Mouse (Mus musculus) urinary bladder, adult 2 months (tissue): Measurements from ENCODE around the gene Nudt22. TPM values are rescaled to one million over a fixed set of nuclear protein-coding genes. Genes with fewer than 3 reads are reported as not detected.
A peak's percentile ranks its signal among the peaks of the same experiment; 100 is the strongest.

Experiments
- DNase-seq: peaks from one replicate; pipeline ENCODE4 v3.0.0; 2022; ENCODE audit warnings: low spot score
- polyA plus RNA-seq: library from polyadenylated mRNA; depleted of rRNA; stranded (reverse); fragments of >200 nt; gene quantifications from 2 replicates; pipeline ENCODE4 v1.2.3, GENCODE M21; 2012; rRNA removed

Nudt22 gene
- 32.6 and 37.4 TPM in 2 replicates for polyA plus RNA-seq

DNA sequence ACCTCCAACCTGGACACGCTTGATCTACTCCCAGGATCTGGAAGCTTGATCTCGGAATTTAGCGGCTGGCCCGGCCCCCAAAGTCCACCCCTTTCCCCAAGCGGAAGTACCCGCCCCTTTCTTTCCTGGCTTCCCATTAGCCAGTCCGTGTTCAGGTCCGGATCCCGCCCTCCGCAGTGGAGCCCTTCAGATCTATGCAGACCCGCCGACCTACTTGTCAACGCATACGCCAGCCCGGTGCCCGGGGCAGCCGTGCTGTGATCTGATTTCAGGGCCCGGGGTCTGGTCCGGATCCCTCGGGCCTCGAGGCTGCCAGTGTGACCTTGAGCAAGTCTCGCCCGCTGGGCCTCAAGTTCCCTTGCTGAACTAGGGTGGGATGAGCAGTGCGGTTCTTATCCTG lies at the start of gene Nudt22, which contains the start of gene Trpt1:
Gene Nudt22, minus strand, starts transcription at position 112 of the 400 bp plus-strand sequence.
Gene Trpt1, plus strand, starts transcription at position 126 of the 400 bp plus-strand sequence.
- peak; percentile 76 for DNase-seq

- no peak for DNase-seq
These were observed 48.8 kb upstream of the Nudt22 start for GRCm38 (mm10) chr19:7044706-7045105.

GRCm38 (mm10) chr19:7044279-7044678 lies 48.4 kb upstream of the Nudt22 start:
- DNase-seq, result no peak

DNA sequence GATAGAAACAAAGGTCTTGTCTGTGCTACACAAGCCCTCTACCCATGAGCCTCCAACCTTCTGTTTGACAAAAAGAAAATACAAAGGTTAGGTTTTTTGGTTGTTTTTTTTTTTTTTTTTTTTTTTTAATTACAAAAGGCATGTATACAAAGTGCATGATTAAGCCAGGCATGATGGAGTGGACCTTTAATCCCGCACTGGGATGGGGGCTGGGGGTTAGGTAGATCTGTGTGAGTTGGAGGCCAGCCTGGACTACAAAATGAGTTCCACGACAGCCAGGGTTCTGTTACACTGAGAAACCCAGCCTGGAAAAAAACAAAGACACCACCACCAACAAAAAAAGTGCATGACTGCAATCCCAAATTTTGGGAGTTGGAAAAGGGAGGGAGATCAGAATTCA lies 45.3 kb upstream of the Nudt22 start:
- no peak for DNase-seq

DNA sequence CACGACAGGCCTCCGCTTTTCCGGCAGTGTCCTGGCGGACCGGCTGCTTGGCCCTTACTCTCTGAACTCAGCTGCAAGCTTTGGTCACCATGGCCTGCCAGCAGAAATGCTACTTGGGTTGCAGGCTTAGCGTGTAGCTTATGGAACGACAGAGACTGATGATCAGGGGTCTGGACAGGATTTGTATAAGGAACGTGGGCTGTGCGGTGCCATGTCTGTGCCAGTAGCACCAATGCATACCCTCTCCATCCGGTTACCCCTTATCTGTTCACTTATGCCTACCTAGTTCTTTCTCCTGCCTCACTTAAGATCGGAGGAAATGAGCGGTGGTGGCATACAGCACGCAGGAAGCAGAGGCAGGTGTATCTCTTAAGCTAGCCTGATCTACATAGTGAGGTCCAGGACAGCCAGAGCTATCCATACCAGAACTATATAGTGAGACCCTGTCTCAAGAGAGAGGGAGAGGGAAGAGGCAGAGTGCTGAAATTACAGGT lies 44.8 kb upstream of the Nudt22 start:
- no peak for DNase-seq

- DNase-seq, result peak; percentile 92
These were observed 44.1 kb upstream of the Nudt22 start, which contains the start of gene Stip1 for GRCm38 (mm10) chr19:7039841-7040636. Gene Stip1 (minus strand): TSS chr19:7039967.

GRCm38 (mm10) chr19:7039088-7039720 lies 43.3 kb upstream of the Nudt22 start:
- no peak for DNase-seq

DNA sequence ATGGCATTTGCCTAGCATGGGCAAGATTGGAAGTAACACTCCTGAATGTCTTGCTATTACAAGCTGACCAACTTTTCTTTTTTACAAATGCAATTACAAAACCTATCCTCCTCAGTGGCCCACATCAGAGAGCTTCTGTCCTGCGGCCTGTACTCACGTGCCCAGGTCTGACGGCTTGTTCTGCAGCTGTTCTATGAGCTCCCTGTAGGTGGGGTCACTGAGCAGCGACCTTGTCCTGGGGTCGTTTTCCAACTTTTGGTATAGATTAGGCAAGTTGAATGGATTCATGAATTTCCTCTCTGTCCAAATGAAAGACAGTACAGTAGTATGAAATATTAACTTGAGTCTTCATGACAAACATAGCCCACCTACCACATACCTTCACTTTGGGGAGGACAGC lies 38.1 kb upstream of the Nudt22 start:
- DNase-seq, result no peak

DNA sequence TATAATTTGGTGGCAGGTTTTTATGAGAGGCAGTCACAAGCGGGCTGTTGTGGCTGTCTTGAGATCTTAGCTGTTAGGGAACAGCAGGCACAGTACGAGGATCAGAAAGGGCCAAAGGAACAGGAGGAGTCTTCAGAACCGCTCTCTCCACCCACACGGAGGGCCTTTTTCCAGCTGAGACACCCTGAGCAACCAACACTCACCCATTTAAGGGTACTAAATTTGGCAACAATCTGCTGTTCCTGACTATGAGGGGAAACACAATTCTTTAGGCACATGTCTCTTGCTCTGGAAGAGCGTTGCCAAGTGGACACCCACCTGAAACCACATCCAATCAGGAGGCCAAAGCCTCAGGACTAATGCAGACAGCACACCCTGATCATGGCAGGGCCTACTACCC lies 33.6 kb upstream of the Nudt22 start:
- DNase-seq, result no peak

DNA sequence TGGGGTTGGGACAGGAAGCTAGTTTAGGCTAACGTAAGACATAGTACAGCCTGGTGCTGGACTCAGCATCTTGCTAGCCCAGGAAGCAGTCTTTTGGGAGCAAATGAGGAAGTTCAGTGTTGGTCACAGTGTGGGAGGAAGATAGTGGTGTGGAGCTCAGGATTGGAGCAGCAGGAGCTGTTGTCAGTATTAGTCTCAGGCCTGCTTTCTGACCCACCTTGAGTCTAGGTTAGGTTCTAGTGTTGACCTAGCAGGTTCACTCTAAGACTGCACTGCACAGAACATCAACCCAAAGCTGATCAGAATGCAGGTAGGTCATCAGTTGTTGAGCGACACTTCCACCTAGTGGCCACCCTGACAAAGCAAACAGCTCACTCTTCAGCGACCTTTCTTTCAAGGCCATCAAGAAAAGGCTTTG lies 24.3 kb upstream of the Nudt22 start:
- no peak for DNase-seq

- DNase-seq, result no peak
These were observed 23.3 kb upstream of the Nudt22 start, which contains the start of gene Fermt3 for GRCm38 (mm10) chr19:7019191-7019590. Gene Fermt3 (minus strand): TSS chr19:7019469.

DNA sequence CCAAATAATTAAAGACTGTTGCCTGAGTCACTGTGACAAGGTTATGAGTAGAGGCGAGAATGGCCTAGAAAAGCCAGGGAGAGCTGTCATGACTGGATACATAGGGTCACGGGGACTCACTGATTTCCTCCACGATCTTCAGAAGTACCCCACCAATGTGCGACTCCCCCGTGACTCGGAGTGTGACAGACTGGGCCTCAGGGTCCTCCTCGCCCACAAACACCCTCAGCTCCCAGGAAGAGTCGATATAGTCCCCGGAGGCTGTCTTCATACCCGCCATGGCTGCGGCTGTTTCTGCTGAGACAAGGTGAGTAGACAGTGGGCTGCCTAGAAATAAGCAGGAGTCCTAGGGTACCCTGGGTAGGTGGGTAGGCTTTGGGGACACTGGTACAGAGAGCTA lies 22.6 kb upstream of the Nudt22 start:
- no peak for DNase-seq

- DNase-seq, result no peak
These were observed 21.9 kb upstream of the Nudt22 start for GRCm38 (mm10) chr19:7017541-7018457.

DNA sequence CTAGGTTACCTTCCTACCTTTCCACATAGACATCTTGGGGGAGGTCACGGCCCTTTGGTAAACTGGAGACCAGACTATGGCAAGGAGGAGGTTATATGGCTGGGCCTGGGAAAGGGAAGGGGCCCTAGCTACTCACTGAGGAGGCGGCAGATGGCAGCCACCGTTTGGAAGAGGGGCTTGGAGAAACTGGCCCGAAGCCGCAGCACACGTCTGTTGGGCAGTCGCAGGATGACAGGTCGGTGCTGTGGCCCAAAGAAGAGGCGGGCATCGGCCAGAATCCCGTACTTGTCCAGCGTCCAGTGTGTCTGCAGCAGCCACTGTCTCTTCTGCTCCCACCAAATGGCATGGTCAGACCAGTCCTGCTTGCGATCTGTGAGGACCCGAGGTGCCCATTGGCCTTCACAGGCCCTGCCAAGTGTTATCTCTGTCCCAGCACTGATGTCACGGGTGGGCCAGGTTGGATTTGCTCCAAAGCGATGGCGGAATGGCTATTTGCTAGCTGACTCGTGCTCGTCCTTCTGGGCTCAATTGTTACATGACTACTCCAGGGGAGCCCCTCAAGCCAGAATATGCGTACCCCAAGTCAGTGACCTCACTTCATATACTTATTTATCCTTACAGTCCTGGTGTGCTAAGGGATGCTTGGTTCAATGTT lies 18.7 kb upstream of the Nudt22 start:
- DNase-seq, result no peak

DNA sequence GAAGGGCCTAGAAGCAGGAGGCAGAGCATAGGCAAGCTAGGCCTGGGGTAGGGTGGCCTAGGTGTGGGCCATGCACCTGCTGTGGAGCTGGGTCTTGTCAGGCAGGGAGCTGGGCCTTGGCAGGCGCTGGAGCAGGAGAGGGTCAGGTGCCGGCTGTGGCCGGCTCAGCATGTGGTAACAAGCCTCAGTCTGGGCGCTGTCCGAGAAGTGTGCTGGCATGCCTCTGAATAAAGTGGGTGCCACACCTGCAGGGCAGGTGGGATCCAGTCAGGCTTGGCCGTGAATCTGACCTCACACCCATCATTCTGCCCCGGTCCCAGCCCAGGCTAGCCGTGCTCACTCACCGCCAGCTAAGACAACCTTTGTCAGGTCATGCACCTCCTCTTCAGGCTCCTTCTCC lies 18.1 kb upstream of the Nudt22 start:
- DNase-seq, result no peak

DNA sequence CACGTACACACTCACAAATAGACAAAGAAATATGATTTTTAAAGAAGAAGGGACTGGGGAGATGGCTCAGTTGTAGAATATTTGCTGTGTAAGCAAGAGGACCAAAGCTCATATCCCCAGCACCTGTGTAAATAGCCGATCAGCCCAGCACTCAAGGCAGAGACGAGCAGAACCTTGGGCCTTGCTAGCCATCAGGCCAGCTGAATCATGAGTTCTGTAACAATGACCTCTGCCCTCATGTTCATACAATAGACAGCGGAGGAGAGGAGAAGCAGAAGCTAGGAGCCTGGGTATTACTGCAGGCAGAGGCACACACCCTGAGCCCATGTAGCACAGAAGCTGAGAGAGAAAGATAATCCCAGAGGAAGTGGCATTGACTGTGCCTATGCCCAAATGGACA lies 16.5 kb upstream of the Nudt22 start:
- no peak for DNase-seq

GRCm38 (mm10) chr19:7006892-7007593 lies 11.1 kb upstream of the Nudt22 start:
- no peak for DNase-seq

- DNase-seq, result no peak
These were observed 3.6 kb upstream of the Nudt22 start for GRCm38 (mm10) chr19:6999360-7000063.

GRCm38 (mm10) chr19:6997721-6998290 lies 1.9 kb upstream of the Nudt22 start:
- DNase-seq, result no peak
